Mouse (Mus musculus): ENCODE data around the gene Scaf4.

DNA sequence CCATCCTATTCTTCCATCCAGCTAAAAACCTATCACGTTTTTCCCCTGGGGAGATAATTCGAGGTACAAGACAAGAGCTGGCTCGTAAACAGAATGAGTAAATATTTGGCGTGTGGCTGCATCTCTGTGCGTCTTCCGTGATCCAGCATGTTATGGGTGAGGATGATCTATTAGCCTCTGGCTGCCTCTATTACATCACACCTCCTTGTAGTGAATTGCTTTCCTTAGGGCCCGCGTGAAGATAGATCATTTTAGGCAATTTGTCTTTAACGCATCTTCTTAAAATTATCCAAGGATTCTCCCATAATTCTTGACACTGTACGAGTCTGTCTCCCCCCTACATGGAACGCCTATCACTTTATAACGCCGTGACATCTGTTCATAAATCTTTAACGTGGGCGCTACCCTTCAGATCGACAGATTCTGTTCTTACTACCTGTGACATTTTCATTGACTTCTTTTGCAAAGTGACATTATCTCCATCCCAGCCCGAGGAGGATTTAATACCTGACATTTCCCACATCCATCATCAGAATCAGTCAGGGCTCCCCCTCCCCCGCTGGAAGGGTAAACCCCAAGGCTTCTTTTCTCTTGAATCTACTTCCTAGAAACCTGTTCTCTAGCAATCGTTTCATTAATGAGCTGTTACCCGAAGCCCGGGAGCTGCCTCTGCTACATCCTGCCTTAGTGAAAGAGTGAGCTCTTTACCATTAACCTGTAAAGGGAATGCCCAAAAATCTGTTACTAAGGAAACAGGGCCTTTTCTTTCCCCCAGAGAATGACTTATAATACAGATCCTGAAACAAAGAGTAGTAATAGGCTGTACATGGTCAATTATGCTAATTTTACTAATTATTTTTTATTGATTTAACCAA lies 14.4 kb upstream of the Scaf4 start:
- TF ChIP-seq CTCF (IDR thresholded peaks at IDR 0.05; ENCODE audit: low read depth) (no peak), EP300 (IDR thresholded peaks at IDR 0.05; ENCODE audit: low read depth) (no peak)
